Mouse (Mus musculus): ENCODE data around the gene Anks1b. TPM values are rescaled to one million over a fixed set of nuclear protein-coding genes. Genes with fewer than 3 reads are reported as not detected.

Anks1b gene
- polyA plus RNA-seq, 1 experiment from 2014 or later = 0.80 TPM

GRCm38 (mm10) chr10:90697413-90697812, 824.1 kb downstream of the Anks1b start:
- Histone ChIP-seq H3K27ac (ENCODE audit: low read depth, low read length) (no peak overlapping the region), H3K36me3 (ENCODE audit: control insufficient read depth, insufficient read depth, low read length) (no peaks in the 10 kb centered on the region), H3K9ac (ENCODE audit: low read depth, low read length) (no peak overlapping the region), H3K4me1 (replicated peaks; ENCODE audit: control insufficient read depth, insufficient read depth, low read length) (no peaks in the 10 kb centered on the region), H3K27me3 (replicated peaks; ENCODE audit: control insufficient read depth, insufficient read depth, low read length) (no peaks in the 10 kb centered on the region), H3K4me2 (no peak overlapping the region), H3K4me3 (ENCODE audit: low read depth, low read length) (no peak overlapping the region), H3K9me3 (ENCODE audit: control insufficient read depth, low read length) (no peaks in the 10 kb centered on the region)
- ATAC-seq (replicated peaks; ENCODE audit: low FRiP score) = no peak
- WGBS = 59% methylated on average over 8 of the region's 8 CpGs
- no peak for DNase-seq (ENCODE audit: low spot score)

GRCm38 (mm10) chr10:90699211-90699610, 825.9 kb downstream of the Anks1b start:
- DNase-seq (ENCODE audit: low spot score) (no peak), ATAC-seq (replicated peaks; ENCODE audit: low FRiP score) (no peak)
- Histone ChIP-seq H3K4me2 (no peak overlapping the region), H3K9ac (ENCODE audit: low read depth, low read length) (no peak overlapping the region), H3K36me3 (ENCODE audit: control insufficient read depth, insufficient read depth, low read length) (no peaks in the 10 kb centered on the region), H3K9me3 (ENCODE audit: control insufficient read depth, low read length) (no peaks in the 10 kb centered on the region), H3K27ac (ENCODE audit: low read depth, low read length) (no peak overlapping the region), H3K27me3 (replicated peaks; ENCODE audit: control insufficient read depth, insufficient read depth, low read length) (no peaks in the 10 kb centered on the region), H3K4me3 (ENCODE audit: low read depth, low read length) (no peak overlapping the region), H3K4me1 (replicated peaks; ENCODE audit: control insufficient read depth, insufficient read depth, low read length) (no peaks in the 10 kb centered on the region)
- 81% methylated on average over 12 of the region's 12 CpGs for whole genome bisulfite sequencing

GRCm38 (mm10) chr10:90704602-90705001, 831.3 kb downstream of the Anks1b start:
- H3K9ac ChIP-seq (ENCODE audit: low read depth, low read length) = no peak overlapping the region
- no peaks in the 10 kb centered on the region for H3K36me3 ChIP-seq (ENCODE audit: control insufficient read depth, insufficient read depth, low read length)
- no peak overlapping the region for H3K4me3 ChIP-seq (ENCODE audit: low read depth, low read length)
- ATAC-seq (replicated peaks; ENCODE audit: low FRiP score) (no peak), DNase-seq (ENCODE audit: low spot score) (no peak)
- no peak overlapping the region for H3K27ac ChIP-seq (ENCODE audit: low read depth, low read length)
- no peaks in the 10 kb centered on the region for H3K4me1 ChIP-seq (replicated peaks; ENCODE audit: control insufficient read depth, insufficient read depth, low read length)
- no peak overlapping the region for H3K4me2 ChIP-seq
- H3K9me3 ChIP-seq (ENCODE audit: control insufficient read depth, low read length) = no peaks in the 10 kb centered on the region
- H3K27me3 ChIP-seq (replicated peaks; ENCODE audit: control insufficient read depth, insufficient read depth, low read length) = no peaks in the 10 kb centered on the region
- WGBS = 87% methylated on average over 10 of the region's 10 CpGs

GRCm38 (mm10) chr10:90708822-90709601, 835.7 kb downstream of the Anks1b start:
- Histone ChIP-seq H3K36me3 (ENCODE audit: control insufficient read depth, insufficient read depth, low read length) (no peaks in the 10 kb centered on the region), H3K4me2 (no peak overlapping the region), H3K4me3 (ENCODE audit: low read depth, low read length) (no peak overlapping the region), H3K9me3 (ENCODE audit: control insufficient read depth, low read length) (no peaks in the 10 kb centered on the region), H3K4me1 (replicated peaks; ENCODE audit: control insufficient read depth, insufficient read depth, low read length) (no peaks in the 10 kb centered on the region), H3K27ac (ENCODE audit: low read depth, low read length) (no peak overlapping the region), H3K9ac (ENCODE audit: low read depth, low read length) (no peak overlapping the region), H3K27me3 (replicated peaks; ENCODE audit: control insufficient read depth, insufficient read depth, low read length) (no peaks in the 10 kb centered on the region)
- no peak for ATAC-seq (replicated peaks; ENCODE audit: low FRiP score)
- DNase-seq (ENCODE audit: low spot score) = no peak
- 76% methylated on average over 11 of the region's 11 CpGs for WGBS

- WGBS = 29% methylated on average over 5 of the region's 5 CpGs
- Histone ChIP-seq H3K9ac (ENCODE audit: low read depth, low read length) (no peak overlapping the region), H3K4me2 (no peak overlapping the region), H3K9me3 (ENCODE audit: control insufficient read depth, low read length) (no peaks in the 10 kb centered on the region), H3K27me3 (replicated peaks; ENCODE audit: control insufficient read depth, insufficient read depth, low read length) (no peaks in the 10 kb centered on the region), H3K4me3 (ENCODE audit: low read depth, low read length) (no peak overlapping the region), H3K4me1 (replicated peaks; ENCODE audit: control insufficient read depth, insufficient read depth, low read length) (no peaks in the 10 kb centered on the region), H3K27ac (ENCODE audit: low read depth, low read length) (no peak overlapping the region), H3K36me3 (ENCODE audit: control insufficient read depth, insufficient read depth, low read length) (no peaks in the 10 kb centered on the region)
- DNase-seq (ENCODE audit: low spot score) = no peak
- no peak for ATAC-seq (replicated peaks; ENCODE audit: low FRiP score)
These were observed 836.3 kb downstream of the Anks1b start for GRCm38 (mm10) chr10:90709602-90709931.

- H3K4me1 ChIP-seq (replicated peaks; ENCODE audit: control insufficient read depth, insufficient read depth, low read length) = no peaks in the 10 kb centered on the region
- H3K4me2 ChIP-seq = no peak overlapping the region
- WGBS = 55% methylated on average over 11 of the region's 11 CpGs
- ATAC-seq (replicated peaks; ENCODE audit: low FRiP score) = no peak
- no peak overlapping the region for H3K27ac ChIP-seq (ENCODE audit: low read depth, low read length)
- no peak for DNase-seq (ENCODE audit: low spot score)
- H3K27me3 ChIP-seq (replicated peaks; ENCODE audit: control insufficient read depth, insufficient read depth, low read length) = no peaks in the 10 kb centered on the region
- no peak overlapping the region for H3K9ac ChIP-seq (ENCODE audit: low read depth, low read length)
- no peaks in the 10 kb centered on the region for H3K9me3 ChIP-seq (ENCODE audit: control insufficient read depth, low read length)
- no peak overlapping the region for H3K4me3 ChIP-seq (ENCODE audit: low read depth, low read length)
- H3K36me3 ChIP-seq (ENCODE audit: control insufficient read depth, insufficient read depth, low read length) = no peaks in the 10 kb centered on the region
These were observed 844.7 kb downstream of the Anks1b start for GRCm38 (mm10) chr10:90717961-90718360.

- ATAC-seq (replicated peaks; ENCODE audit: low FRiP score) (no peak), DNase-seq (ENCODE audit: low spot score) (no peak)
- no peaks in the 10 kb centered on the region for H3K9me3 ChIP-seq (ENCODE audit: control insufficient read depth, low read length)
- no peaks in the 10 kb centered on the region for H3K36me3 ChIP-seq (ENCODE audit: control insufficient read depth, insufficient read depth, low read length)
- H3K4me3 ChIP-seq (ENCODE audit: low read depth, low read length) = no peak overlapping the region
- no peak overlapping the region for H3K27ac ChIP-seq (ENCODE audit: low read depth, low read length)
- no peak overlapping the region for H3K4me2 ChIP-seq
- WGBS = 91% methylated on average over 9 of the region's 9 CpGs
- no peak overlapping the region for H3K9ac ChIP-seq (ENCODE audit: low read depth, low read length)
- no peaks in the 10 kb centered on the region for H3K27me3 ChIP-seq (replicated peaks; ENCODE audit: control insufficient read depth, insufficient read depth, low read length)
- no peaks in the 10 kb centered on the region for H3K4me1 ChIP-seq (replicated peaks; ENCODE audit: control insufficient read depth, insufficient read depth, low read length)
These were observed 845.4 kb downstream of the Anks1b start for GRCm38 (mm10) chr10:90718684-90719083.

GRCm38 (mm10) chr10:90719996-90720395, 846.7 kb downstream of the Anks1b start:
- H3K9ac ChIP-seq (ENCODE audit: low read depth, low read length) = no peak overlapping the region
- no peaks in the 10 kb centered on the region for H3K9me3 ChIP-seq (ENCODE audit: control insufficient read depth, low read length)
- H3K4me1 ChIP-seq (replicated peaks; ENCODE audit: control insufficient read depth, insufficient read depth, low read length) = no peaks in the 10 kb centered on the region
- WGBS = 48% methylated on average over 4 of the region's 4 CpGs
- H3K27me3 ChIP-seq (replicated peaks; ENCODE audit: control insufficient read depth, insufficient read depth, low read length) = no peaks in the 10 kb centered on the region
- H3K4me3 ChIP-seq (ENCODE audit: low read depth, low read length) = no peak overlapping the region
- H3K27ac ChIP-seq (ENCODE audit: low read depth, low read length) = no peak overlapping the region
- no peaks in the 10 kb centered on the region for H3K36me3 ChIP-seq (ENCODE audit: control insufficient read depth, insufficient read depth, low read length)
- H3K4me2 ChIP-seq = no peak overlapping the region
- ATAC-seq (replicated peaks; ENCODE audit: low FRiP score) (no peak), DNase-seq (ENCODE audit: low spot score) (no peak)

- DNase-seq (ENCODE audit: low spot score) = no peak
- Histone ChIP-seq H3K4me1 (replicated peaks; ENCODE audit: control insufficient read depth, insufficient read depth, low read length) (no peaks in the 10 kb centered on the region), H3K36me3 (ENCODE audit: control insufficient read depth, insufficient read depth, low read length) (no peaks in the 10 kb centered on the region), H3K4me3 (ENCODE audit: low read depth, low read length) (no peak overlapping the region), H3K27me3 (replicated peaks; ENCODE audit: control insufficient read depth, insufficient read depth, low read length) (no peaks in the 10 kb centered on the region), H3K9ac (ENCODE audit: low read depth, low read length) (no peak overlapping the region), H3K27ac (ENCODE audit: low read depth, low read length) (no peak overlapping the region), H3K9me3 (ENCODE audit: control insufficient read depth, low read length) (no peaks in the 10 kb centered on the region), H3K4me2 (no peak overlapping the region)
- ATAC-seq (replicated peaks; ENCODE audit: low FRiP score) = no peak
- 68% methylated on average over 5 of the region's 5 CpGs for WGBS
These were observed 849.8 kb downstream of the Anks1b start for GRCm38 (mm10) chr10:90723071-90723494.

Data from liver, embryonic 11.5 days (tissue).